Comparison of ENCODE assay signal across 8 mouse cellular contexts in the genomic region with DNA sequence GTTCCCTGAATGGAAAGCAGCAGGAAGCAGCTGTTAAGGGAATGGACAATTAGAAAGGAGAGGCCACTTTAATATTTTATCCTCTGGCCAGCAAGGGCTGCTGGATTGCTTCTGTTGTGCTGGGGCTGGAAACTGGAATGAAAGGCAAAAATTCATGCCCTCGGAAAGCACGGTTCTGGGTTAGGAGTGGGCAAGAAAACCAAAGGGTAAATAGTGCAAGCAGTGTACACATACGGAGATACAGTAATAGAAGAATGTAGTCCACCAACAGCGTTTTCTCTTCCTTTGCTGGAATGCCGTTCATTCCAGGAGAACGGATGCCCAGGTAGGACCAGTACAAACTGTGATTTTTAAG. TPM values are rescaled to one million over a fixed set of nuclear protein-coding genes. Genes with fewer than 3 reads are reported as not detected.
A peak's percentile ranks its signal among the peaks of the same experiment; 100 is the strongest.
DNase-seq lines count a peak whose midpoint lies in the region; ATAC-seq and TF ChIP-seq lines count a peak whose summit lies in the region.

No protein-coding gene starts in this region.

- intact Hi-C loops in left cerebral cortex, adult 2 months (cut with DNase I) = no loop called here
- intact Hi-C loops in left cerebral cortex, postnatal 25 days (cut with DNase I) = no loop called here

- no peaks in the 10 kb centered on the region for H3K36me3 ChIP-seq in forebrain, embryonic 13.5 days (ENCODE audit: poor library complexity, severe bottlenecking)
- no peaks in the 10 kb centered on the region for H3K36me3 ChIP-seq in forebrain, embryonic 10.5 days (replicated peaks)
- H3K36me3 ChIP-seq in hindbrain, postnatal 0 days (ENCODE audit: insufficient read depth, low read length) = no peaks in the 10 kb centered on the region
- H3K36me3 ChIP-seq in neural tube, embryonic 14.5 days (ENCODE audit: control insufficient read depth, insufficient read depth, low read length) = no peaks in the 10 kb centered on the region

- no peak for ATAC-seq in forebrain, embryonic 13.5 days
- no peak for ATAC-seq in hindbrain, postnatal 0 days
- 0 out of 2 replicates have a peak, but pooled peaks have one; percentile 13 for ATAC-seq in neural tube, embryonic 14.5 days (ENCODE audit: low read depth)
- no peak for ATAC-seq in megakaryocyte, adult 5-6 weeks (ENCODE audit: poor library complexity, severe bottlenecking)

- H3K4me2 ChIP-seq in forebrain, embryonic 13.5 days = no peak overlapping the region
- 0 out of 2 replicates have a peak overlapping the region, but pooled peaks have one; percentile 27 for H3K4me2 ChIP-seq in hindbrain, postnatal 0 days (ENCODE audit: low read depth, low read length)
- H3K4me2 ChIP-seq in neural tube, embryonic 14.5 days (ENCODE audit: low read depth, low read length) = no peak overlapping the region

- WGBS in forebrain, embryonic 13.5 days = 77% methylated on average over 6 of the region's 6 CpGs
- 89% methylated on average over 6 of the region's 6 CpGs for WGBS in forebrain, embryonic 10.5 days
- WGBS in hindbrain, postnatal 0 days = 34% methylated on average over 6 of the region's 6 CpGs
- 69% methylated on average over 6 of the region's 6 CpGs for WGBS in neural tube, embryonic 14.5 days

- H3K9ac ChIP-seq in forebrain, embryonic 13.5 days = no peak overlapping the region
- H3K9ac ChIP-seq in hindbrain, postnatal 0 days (replicated peaks; ENCODE audit: low read length) = no peak overlapping the region
- H3K9ac ChIP-seq in neural tube, embryonic 14.5 days (replicated peaks; ENCODE audit: low read depth, low read length) = no peak overlapping the region

- H3K27me3 ChIP-seq in forebrain, embryonic 13.5 days = no peaks in the 10 kb centered on the region
- H3K27me3 ChIP-seq in forebrain, embryonic 10.5 days (ENCODE audit: poor library complexity, severe bottlenecking) = no peaks in the 10 kb centered on the region
- H3K27me3 ChIP-seq in hindbrain, postnatal 0 days (ENCODE audit: insufficient read depth, low read length) = no peaks in the 10 kb centered on the region
- no peaks in the 10 kb centered on the region for H3K27me3 ChIP-seq in neural tube, embryonic 14.5 days (ENCODE audit: control insufficient read depth, insufficient read depth, low read length)

- no peak overlapping the region for H3K4me3 ChIP-seq in forebrain, embryonic 13.5 days
- no peak overlapping the region for H3K4me3 ChIP-seq in forebrain, embryonic 10.5 days
- H3K4me3 ChIP-seq in left cerebral cortex, adult 2 months = peak overlapping the region; percentile 4; the same call in 1 of the 2 replicates
- H3K4me3 ChIP-seq in hindbrain, postnatal 0 days (ENCODE audit: low read length) = no peak overlapping the region
- H3K4me3 ChIP-seq in neural tube, embryonic 14.5 days (ENCODE audit: low read depth, low read length) = no peak overlapping the region

- H3K27ac ChIP-seq in forebrain, embryonic 13.5 days = peak overlapping the region; percentile 57; the same call in 1 of the 2 replicates
- no peak overlapping the region for H3K27ac ChIP-seq in forebrain, embryonic 10.5 days
- H3K27ac ChIP-seq in left cerebral cortex, adult 2 months = peak overlapping the region; percentile 42; the same call in 1 of the 2 replicates
- H3K27ac ChIP-seq in hindbrain, postnatal 0 days = peak overlapping the region; percentile 69
- no peak overlapping the region for H3K27ac ChIP-seq in neural tube, embryonic 14.5 days (ENCODE audit: low read depth, low read length)

- no peaks in the 10 kb centered on the region for H3K4me1 ChIP-seq in forebrain, embryonic 13.5 days
- peaks cover 14% of the 10 kb centered on the region for H3K4me1 ChIP-seq in forebrain, embryonic 10.5 days
- no peaks in the 10 kb centered on the region for H3K4me1 ChIP-seq in hindbrain, postnatal 0 days (ENCODE audit: insufficient read depth, low read length)
- H3K4me1 ChIP-seq in neural tube, embryonic 14.5 days (ENCODE audit: control insufficient read depth, insufficient read depth, low read length) = 0 out of 2 replicates have a peak, but pooled peaks cover 2% of the 10 kb centered on the region

- no peak for TF ChIP-seq CTCF in left cerebral cortex, adult 2 months (IDR thresholded peaks at IDR 0.05)
- no peak for TF ChIP-seq CTCF in hindbrain, postnatal 0 days (IDR thresholded peaks at IDR 0.05; ENCODE audit: low read depth)

- H3K9me3 ChIP-seq in forebrain, embryonic 13.5 days (replicated peaks) = peaks cover 8% of the 10 kb centered on the region; the same call in 1 of the 2 replicates
- H3K9me3 ChIP-seq in forebrain, embryonic 10.5 days = peaks cover 7% of the 10 kb centered on the region; the same call in 1 of the 2 replicates
- H3K9me3 ChIP-seq in hindbrain, postnatal 0 days (ENCODE audit: low read length) = 0 out of 2 replicates have a peak, but pooled peaks cover 3% of the 10 kb centered on the region
- no peaks in the 10 kb centered on the region for H3K9me3 ChIP-seq in neural tube, embryonic 14.5 days (ENCODE audit: control insufficient read depth, low read length)

- no peak for DNase-seq in forebrain, embryonic 10.5 days (ENCODE audit: extremely low spot score, low spot score)
- DNase-seq in left cerebral cortex, adult 2 months (ENCODE audit: extremely low spot score in 1 of 2, low spot score in 2 of 2) = no peak
- DNase-seq in left cerebral cortex, postnatal 25 days (ENCODE audit: low spot score in 2 of 2) = no peak
- DNase-seq in hindbrain, postnatal 0 days (ENCODE audit: low spot score) = no peak
- no peak for DNase-seq in urinary bladder, postnatal 36 days (ENCODE audit: low spot score in 2 of 2)

RNA-seq across cellular contexts. Expression of gene Zfr, which starts 50.8 kb away (rescaled TPM):
- 119 and 133 TPM in 2 replicates for polyA plus RNA-seq in forebrain, embryonic 13.5 days (2015; fragmentation: Nextera tagmentation; extraction: Ambion mirVana)
- 126 and 135 TPM in 2 replicates for polyA plus RNA-seq in forebrain, embryonic 10.5 days (2016; fragmentation: Nextera tagmentation; extraction: Ambion mirVana)
- total RNA-seq in left cerebral cortex, adult 2 months (2021) = 100 to 1,000 TPM; 343 to 346 TPM
- 100 to 1,000 TPM; 353 to 361 TPM for total RNA-seq in left cerebral cortex, postnatal 25 days (2021)
- 266 and 281 TPM in 2 replicates for total RNA-seq in hindbrain, postnatal 0 days (2014; rRNA removed)
- polyA plus RNA-seq in hindbrain, postnatal 0 days (2015; fragmentation: Nextera tagmentation; extraction: Ambion mirVana) = 196 and 219 TPM in 2 replicates
- polyA plus RNA-seq in neural tube, embryonic 14.5 days (2014; fragmentation: Nextera tagmentation; extraction: Ambion mirVana) = 211 and 266 TPM in 2 replicates
- 111 and 115 TPM in 2 replicates for total RNA-seq in megakaryocyte, adult 5-6 weeks (2015)
- total RNA-seq in megakaryocyte, adult 5-6 weeks (2017) = 47.1 and 49.6 TPM in 2 replicates

Comparison
In these comparisons a context has a peak if more than half of its experiments do, and no peak if none do; other contexts are left out.
1. H3K27ac ChIP-seq: peak in forebrain, embryonic 13.5 days (single experiment), left cerebral cortex, adult 2 months (single experiment) and hindbrain, postnatal 0 days (single experiment); none in forebrain, embryonic 10.5 days (single experiment) and neural tube, embryonic 14.5 days (single experiment).